Mouse (Mus musculus): ENCODE measurements around the gene Cfap74.

Gene Cfap74

GRCm38 (mm10) chr4:155497963-155498362 lies 89.0 kb downstream of the Cfap74 start:
- DNase-seq (ENCODE audit: low read depth, low spot score): no peak

- DNase-seq (ENCODE audit: low read depth, low spot score): no peak
Measured at GRCm38 (mm10) chr4:155501126-155501525, 92.1 kb downstream of the Cfap74 start.

DNA sequence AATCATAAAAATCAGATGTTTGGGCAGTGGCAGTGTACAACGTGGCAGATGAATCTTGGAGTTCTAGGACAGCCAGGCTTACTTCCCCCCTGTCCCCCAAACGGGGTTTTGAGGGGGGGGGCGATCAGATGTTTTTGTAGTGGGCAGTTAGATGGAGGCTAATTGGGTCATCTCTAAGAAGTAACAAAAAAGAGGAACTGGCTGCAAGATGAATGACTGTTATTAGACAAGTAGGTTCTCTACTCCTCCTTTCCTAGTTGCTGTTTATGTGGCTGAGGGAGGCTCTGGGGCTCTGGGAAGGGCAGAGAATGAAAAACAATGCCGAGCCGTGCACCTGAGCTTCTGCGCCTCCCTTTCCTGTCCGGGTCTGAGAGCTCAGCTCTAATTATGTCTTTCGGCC lies 96.1 kb downstream of the Cfap74 start:
- DNase-seq (ENCODE audit: low read depth, low spot score): no peak

GRCm38 (mm10) chr4:155505671-155506295 lies 96.8 kb downstream of the Cfap74 start:
- no peak for DNase-seq (ENCODE audit: low read depth, low spot score)

- DNase-seq (ENCODE audit: low read depth, low spot score): no peak
Measured at GRCm38 (mm10) chr4:155508614-155509013, 99.6 kb downstream of the Cfap74 start.

DNA sequence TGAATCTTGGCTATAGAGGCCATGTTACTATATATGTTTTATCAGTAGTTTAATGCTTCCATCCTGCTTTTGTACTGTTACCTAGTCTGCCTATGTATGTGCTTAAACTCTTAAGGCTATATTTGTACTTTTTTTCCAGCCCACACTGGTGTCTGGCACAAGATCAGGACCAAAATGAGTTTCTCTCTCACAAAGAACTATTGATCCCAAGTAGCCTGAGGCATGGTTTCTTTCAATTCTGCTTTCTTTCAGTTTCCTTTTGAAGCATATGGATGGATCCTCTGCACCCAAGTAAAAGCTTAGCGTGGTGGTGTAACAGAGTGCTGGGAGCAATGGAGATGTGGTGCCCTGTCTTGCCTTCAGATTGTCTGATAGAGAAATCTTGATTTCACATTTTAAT lies 102.0 kb downstream of the Cfap74 start:
- no peak for DNase-seq (ENCODE audit: low read depth, low spot score)

- DNase-seq (ENCODE audit: low read depth, low spot score): no peak
Measured at GRCm38 (mm10) chr4:155514810-155515209, 105.8 kb downstream of the Cfap74 start.
